Mouse (Mus musculus): Measurements from ENCODE around the gene Kcng1. TPM values are rescaled to one million over a fixed set of nuclear protein-coding genes. Genes with fewer than 3 reads are reported as not detected.

Kcng1 gene
- total and polyA plus RNA-seq, 2 experiments from 2014 or later = 0.20 TPM; not detected in 1

DNA sequence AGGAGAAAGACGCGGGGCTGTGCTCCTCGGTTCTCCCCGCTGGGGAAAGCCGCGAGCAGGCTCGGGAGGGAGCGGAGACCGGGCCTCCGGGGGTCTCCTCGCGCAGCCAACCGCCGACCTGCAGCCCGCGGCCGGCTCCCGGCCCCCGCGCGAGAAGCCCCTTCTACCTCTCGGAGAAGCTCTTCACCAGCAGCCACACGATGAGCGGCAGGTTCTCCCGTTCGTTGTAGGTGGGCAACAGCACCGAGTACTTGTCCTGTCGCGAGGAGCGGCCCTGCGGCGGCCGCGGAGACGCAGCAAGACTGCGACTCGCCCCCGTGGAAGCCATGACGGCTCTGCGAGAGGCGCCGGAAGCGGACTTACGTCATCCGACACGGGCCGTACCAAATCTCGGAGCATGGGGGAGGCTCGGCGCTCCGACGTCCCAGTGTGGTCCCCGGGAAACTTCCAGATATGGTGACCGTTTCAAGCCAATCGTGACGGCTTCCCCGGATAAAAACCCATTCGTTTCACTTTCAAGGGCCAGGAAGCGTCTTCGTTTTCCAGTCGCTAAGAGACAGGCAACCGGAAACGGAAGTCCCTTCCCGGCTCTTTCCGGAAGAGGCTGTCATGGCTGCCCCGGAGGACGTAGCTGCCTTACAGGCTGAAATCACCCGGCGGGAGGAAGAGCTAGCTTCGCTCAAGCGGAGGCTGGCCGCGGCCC lies 51.4 kb downstream of the Kcng1 start, which contains the start of the genes Gm20716, Dpm1 and Mocs3:
Gm20716 (minus strand) TSS at position 339 of the 703 bp plus-strand sequence.
Dpm1 (minus strand) TSS at position 566 of the 703 bp plus-strand sequence.
Mocs3 (plus strand) TSS at position 597 of the 703 bp plus-strand sequence.
- H3K4me2 ChIP-seq (ENCODE audit: low read depth, low read length) = peak within 1 kb of the TSS; percentile 94
- H3K4me1 ChIP-seq (ENCODE audit: control insufficient read depth, insufficient read depth) = peaks cover 20% of the 10 kb centered on the region
- H3K9me3 ChIP-seq (replicated peaks; ENCODE audit: control insufficient read depth, low read length) = no peaks in the 10 kb centered on the region
- H3K9ac ChIP-seq (replicated peaks; ENCODE audit: low read depth, low read length) = peak within 1 kb of the TSS; percentile 94
- H3K27me3 ChIP-seq (ENCODE audit: control insufficient read depth, insufficient read depth, low read length) = no peaks in the 10 kb centered on the region
- ATAC-seq (ENCODE audit: insufficient read depth, low read depth) (peak; percentile 86), DNase-seq (ENCODE audit: low spot score) (peak; percentile 87)
- peak within 1 kb of the TSS; percentile 90 for H3K27ac ChIP-seq (ENCODE audit: low read depth)
- WGBS = under 1% methylated on average over 73 of the region's 73 CpGs
- H3K36me3 ChIP-seq (replicated peaks; ENCODE audit: control insufficient read depth, insufficient read depth, low read length) = peaks cover 29% of the 10 kb centered on the region
- TF ChIP-seq CTCF (IDR thresholded peaks at IDR 0.05; ENCODE audit: low read depth) (no peak), EP300 (IDR thresholded peaks at IDR 0.05; ENCODE audit: low read depth) (peak; percentile 90; the same call in 1 of the 2 replicates)
- H3K4me3 ChIP-seq (ENCODE audit: low read depth, low read length) = peak within 1 kb of the TSS; percentile 91

DNA sequence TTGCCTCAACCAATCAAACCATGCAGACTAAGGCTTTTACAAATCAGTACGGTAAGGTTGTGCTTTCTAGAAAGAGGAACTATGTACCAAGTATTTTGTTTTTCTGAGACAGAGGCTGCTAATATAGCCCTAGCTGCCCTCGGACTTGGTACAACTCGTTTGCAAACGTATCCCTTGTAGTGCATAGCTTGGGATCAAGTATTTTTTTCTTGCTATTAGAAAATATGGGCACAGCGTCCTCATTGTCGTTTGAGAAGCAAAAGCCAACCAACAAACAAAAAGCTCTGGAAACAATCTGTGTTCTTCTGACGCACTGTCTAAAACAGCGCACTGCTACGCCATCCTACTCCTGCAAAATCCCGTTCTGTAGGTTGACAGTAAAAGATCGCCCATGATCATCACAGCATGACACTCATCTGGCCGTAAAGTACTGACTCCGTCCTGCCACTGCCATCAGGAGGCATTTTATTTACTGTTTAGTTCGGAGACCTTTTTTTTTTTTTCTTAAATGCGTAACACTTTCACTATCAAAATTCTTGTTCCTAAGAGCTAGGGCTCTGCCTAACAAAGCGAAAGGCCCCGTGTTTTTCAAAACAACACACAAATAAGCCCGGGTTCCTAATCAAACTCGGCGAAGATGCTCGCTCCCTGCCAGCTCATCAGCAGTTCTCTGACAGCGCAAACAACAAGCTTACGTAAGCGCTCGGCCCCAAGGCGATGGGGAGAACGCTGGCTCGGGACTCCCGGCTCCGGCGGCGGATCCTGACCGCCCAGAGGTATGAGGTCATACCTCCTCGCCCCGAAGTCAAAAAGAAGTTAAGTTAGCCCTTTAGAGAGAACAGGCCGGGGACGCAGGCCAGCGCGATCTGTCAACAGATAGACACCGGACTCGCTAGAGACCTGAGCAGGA lies 52.2 kb downstream of the Kcng1 start:
- 15% methylated on average over 41 of the region's 41 CpGs for WGBS
- H3K9me3 ChIP-seq (replicated peaks; ENCODE audit: control insufficient read depth, low read length) = no peaks in the 10 kb centered on the region
- H3K4me2 ChIP-seq (ENCODE audit: low read depth, low read length) = peak overlapping the region; percentile 94
- H3K9ac ChIP-seq (replicated peaks; ENCODE audit: low read depth, low read length) = peak overlapping the region; percentile 94
- no peak for DNase-seq (ENCODE audit: low spot score)
- TF ChIP-seq EP300 (IDR thresholded peaks at IDR 0.05; ENCODE audit: low read depth) (no peak), CTCF (IDR thresholded peaks at IDR 0.05; ENCODE audit: low read depth) (no peak)
- H3K4me1 ChIP-seq (ENCODE audit: control insufficient read depth, insufficient read depth) = peaks cover 20% of the 10 kb centered on the region
- peak; percentile 33 for ATAC-seq (ENCODE audit: insufficient read depth, low read depth)
- H3K27me3 ChIP-seq (ENCODE audit: control insufficient read depth, insufficient read depth, low read length) = no peaks in the 10 kb centered on the region
- H3K4me3 ChIP-seq (ENCODE audit: low read depth, low read length) = peak overlapping the region; percentile 91
- H3K36me3 ChIP-seq (replicated peaks; ENCODE audit: control insufficient read depth, insufficient read depth, low read length) = peaks cover 37% of the 10 kb centered on the region
- H3K27ac ChIP-seq (ENCODE audit: low read depth) = peak overlapping the region; percentile 90

DNA sequence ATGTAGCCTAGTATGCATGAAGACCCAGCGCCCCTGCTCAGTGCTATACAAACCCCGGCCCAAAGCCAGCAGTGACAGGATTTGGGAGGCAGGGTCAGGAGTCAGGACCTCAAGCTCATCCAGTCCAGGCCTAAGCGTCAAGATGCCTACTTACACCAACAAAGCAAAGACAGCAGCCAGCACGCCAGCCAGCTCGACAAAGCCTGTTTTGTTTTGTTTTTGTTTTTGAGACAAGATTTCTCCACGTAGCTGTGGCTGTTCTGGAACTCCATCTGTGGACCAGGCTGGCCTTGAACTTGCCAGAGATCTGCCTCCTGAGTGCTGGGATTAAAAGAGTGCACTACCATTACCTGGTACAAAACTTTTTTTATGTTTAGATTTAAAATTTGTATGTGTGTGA lies 58.2 kb downstream of the Kcng1 start:
- Histone ChIP-seq H3K27ac (ENCODE audit: low read depth) (no peak overlapping the region), H3K9me3 (replicated peaks; ENCODE audit: control insufficient read depth, low read length) (no peaks in the 10 kb centered on the region), H3K36me3 (replicated peaks; ENCODE audit: control insufficient read depth, insufficient read depth, low read length) (peaks cover 81% of the 10 kb centered on the region), H3K4me3 (ENCODE audit: low read depth, low read length) (no peak overlapping the region), H3K4me1 (ENCODE audit: control insufficient read depth, insufficient read depth) (0 out of 2 replicates have a peak, but pooled peaks cover 1% of the 10 kb centered on the region), H3K27me3 (ENCODE audit: control insufficient read depth, insufficient read depth, low read length) (no peaks in the 10 kb centered on the region), H3K4me2 (ENCODE audit: low read depth, low read length) (no peak overlapping the region), H3K9ac (replicated peaks; ENCODE audit: low read depth, low read length) (no peak overlapping the region)
- no peak for TF ChIP-seq EP300 (IDR thresholded peaks at IDR 0.05; ENCODE audit: low read depth)
- no peak for TF ChIP-seq CTCF (IDR thresholded peaks at IDR 0.05; ENCODE audit: low read depth)
- WGBS = 88% methylated on average over 6 of the region's 6 CpGs
- ATAC-seq (ENCODE audit: insufficient read depth, low read depth) (no peak), DNase-seq (ENCODE audit: low spot score) (no peak)

DNA sequence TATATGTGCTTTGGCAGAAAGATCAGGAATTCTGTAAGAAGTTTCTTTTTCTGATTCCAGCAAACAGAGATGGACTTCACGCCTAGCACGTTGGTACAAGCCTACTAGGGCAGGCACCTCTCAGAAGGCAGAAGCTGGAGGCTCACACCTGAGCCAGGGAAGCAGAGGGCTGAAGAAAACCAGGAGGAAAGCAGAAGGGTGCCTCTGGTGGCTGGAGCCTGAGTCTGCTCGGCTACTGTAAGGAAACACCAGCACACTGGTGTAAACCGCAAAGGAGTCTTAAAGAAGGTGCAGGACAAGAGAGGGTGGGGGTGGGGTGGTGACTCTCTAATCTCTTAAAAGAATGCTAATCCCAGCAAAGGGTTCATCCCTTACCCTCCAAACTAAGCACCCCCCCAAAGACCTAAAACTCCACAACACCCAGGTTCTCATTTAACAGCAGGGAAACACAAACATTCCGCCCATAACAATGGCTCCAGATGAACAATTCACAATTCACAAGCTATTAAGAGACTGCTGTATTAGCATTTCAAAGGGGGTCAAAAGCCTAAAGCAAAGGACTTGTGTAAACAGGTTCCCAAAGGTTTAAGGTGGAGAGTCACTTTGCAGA lies 67.6 kb downstream of the Kcng1 start:
- 53% methylated on average over 5 of the region's 5 CpGs for WGBS
- H3K4me1 ChIP-seq (ENCODE audit: control insufficient read depth, insufficient read depth) = no peaks in the 10 kb centered on the region
- no peak overlapping the region for H3K4me3 ChIP-seq (ENCODE audit: low read depth, low read length)
- no peaks in the 10 kb centered on the region for H3K9me3 ChIP-seq (replicated peaks; ENCODE audit: control insufficient read depth, low read length)
- ATAC-seq (ENCODE audit: insufficient read depth, low read depth) (no peak), DNase-seq (ENCODE audit: low spot score) (no peak)
- no peak overlapping the region for H3K4me2 ChIP-seq (ENCODE audit: low read depth, low read length)
- H3K27me3 ChIP-seq (ENCODE audit: control insufficient read depth, insufficient read depth, low read length) = no peaks in the 10 kb centered on the region
- no peak overlapping the region for H3K27ac ChIP-seq (ENCODE audit: low read depth)
- H3K9ac ChIP-seq (replicated peaks; ENCODE audit: low read depth, low read length) = no peak overlapping the region
- TF ChIP-seq EP300 (IDR thresholded peaks at IDR 0.05; ENCODE audit: low read depth) = no peak
- TF ChIP-seq CTCF (IDR thresholded peaks at IDR 0.05; ENCODE audit: low read depth) = peak; percentile 8; the same call in 1 of the 2 replicates
- H3K36me3 ChIP-seq (replicated peaks; ENCODE audit: control insufficient read depth, insufficient read depth, low read length) = peaks cover 73% of the 10 kb centered on the region

Other genes with a start within 250 kb of the Kcng1 start
- 4.4 and 6.5 TPM in 2 replicates for gene Pard6b, start 200.7 kb downstream of the Kcng1 start, total RNA-seq (2014; rRNA removed; ENCODE audit: low replicate concordance)
- gene Pard6b, start 200.7 kb downstream of the Kcng1 start, polyA plus RNA-seq (2015; fragmentation: Nextera tagmentation; extraction: Ambion mirVana) = 3.3 and 3.5 TPM in 2 replicates
- gene Adnp, start 74.6 kb downstream of the Kcng1 start, total RNA-seq (2014; rRNA removed; ENCODE audit: low replicate concordance) = 11.2 and 28.2 TPM in 2 replicates
- gene Adnp, start 74.6 kb downstream of the Kcng1 start, polyA plus RNA-seq (2015; fragmentation: Nextera tagmentation; extraction: Ambion mirVana) = 1.4 and 2.4 TPM in 2 replicates
- 14.2 and 19.2 TPM in 2 replicates for gene Gm20716, start 51.4 kb downstream of the Kcng1 start, total RNA-seq (2014; rRNA removed; ENCODE audit: low replicate concordance)
- gene Gm20716, start 51.4 kb downstream of the Kcng1 start, polyA plus RNA-seq (2015; fragmentation: Nextera tagmentation; extraction: Ambion mirVana) = 7.5 and 9.2 TPM in 2 replicates
- gene Dpm1, start 51.1 kb downstream of the Kcng1 start, total RNA-seq (2014; rRNA removed; ENCODE audit: low replicate concordance) = 108 and 163 TPM in 2 replicates
- 141 and 151 TPM in 2 replicates for gene Dpm1, start 51.1 kb downstream of the Kcng1 start, polyA plus RNA-seq (2015; fragmentation: Nextera tagmentation; extraction: Ambion mirVana)
- 6.0 and 22.2 TPM in 2 replicates for gene Mocs3, start 51.1 kb downstream of the Kcng1 start, total RNA-seq (2014; rRNA removed; ENCODE audit: low replicate concordance)
- 3.8 and 4.7 TPM in 2 replicates for gene Mocs3, start 51.1 kb downstream of the Kcng1 start, polyA plus RNA-seq (2015; fragmentation: Nextera tagmentation; extraction: Ambion mirVana)

All from heart, postnatal 0 days (tissue).